Mouse (Mus musculus) CH12.LX (cell line): ENCODE measurements around the gene Gm21970.

Experiments
- CHD1 ChIP-seq: IDR thresholded peaks from 2 replicates; pipeline ENCODE4 v1.6.1; 2012; ENCODE audit warnings: low read depth, low read length, improper control_type of control experiment, inconsistent platforms
- MAFK ChIP-seq: IDR thresholded peaks from 2 replicates; pipeline ENCODE4 v1.6.1; 2011; ENCODE audit warnings: low read length, improper control_type of control experiment; ENCODE audit not compliant: insufficient replicate concordance
- MYC ChIP-seq: IDR thresholded peaks from 2 replicates; pipeline ENCODE4 v1.6.1; 2011; ENCODE audit warnings: low read depth, mild to moderate bottlenecking, improper control_type of control experiment, low read length

- TF ChIP-seq CHD1 = no peak; the same call in 1 of the 2 replicates
- no peak for TF ChIP-seq MAFK
- TF ChIP-seq MYC = peak; percentile 17; the same call in 1 of the 2 replicates
Observed at GRCm38 (mm10) chr16:91405640-91406584, 14.4 kb downstream of the Gm21970 start, which contains the start of gene Il10rb.
